Mouse (Mus musculus): ENCODE data around the gene Gab2.

Gab2 gene

DNA sequence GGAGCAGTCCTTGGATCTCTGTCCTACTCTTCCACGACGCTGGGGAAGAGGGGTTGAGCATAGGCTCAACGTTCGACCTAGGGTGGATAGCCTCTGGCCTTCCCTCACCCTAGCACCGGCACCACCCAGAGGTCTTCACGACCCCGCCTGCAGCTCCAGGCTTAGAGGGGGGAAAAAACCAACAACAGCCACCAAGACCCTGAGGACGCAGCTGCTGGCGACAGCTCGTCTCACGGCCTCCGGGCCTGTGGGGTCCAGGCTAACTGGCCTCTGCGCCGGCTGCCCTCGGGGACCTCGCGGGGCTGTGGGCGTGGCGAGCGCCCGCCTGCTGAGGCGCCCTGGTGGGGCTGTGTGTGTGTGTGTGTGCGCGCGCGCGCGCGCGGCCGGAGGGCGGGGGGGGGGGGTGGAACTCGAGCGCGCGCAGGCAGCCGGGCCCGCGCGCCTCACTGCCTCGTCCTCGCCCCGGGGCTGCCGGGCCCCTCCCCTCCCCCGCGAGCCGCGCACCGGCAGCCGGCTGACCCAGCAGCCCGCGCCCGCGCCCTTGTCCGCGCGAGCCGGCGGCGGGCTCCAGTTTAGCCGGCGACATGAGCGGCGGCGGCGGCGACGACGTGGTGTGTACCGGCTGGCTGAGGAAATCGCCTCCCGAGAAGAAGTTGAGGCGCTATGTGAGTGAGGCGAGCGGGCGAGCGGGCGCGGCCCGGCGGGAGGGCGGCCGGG lies at the start of gene Gab2:
TSS of gene Gab2 (plus strand) at position 345 of the 717 bp plus-strand sequence.
- peak; percentile 80 to 91 for DNase-seq

DNA sequence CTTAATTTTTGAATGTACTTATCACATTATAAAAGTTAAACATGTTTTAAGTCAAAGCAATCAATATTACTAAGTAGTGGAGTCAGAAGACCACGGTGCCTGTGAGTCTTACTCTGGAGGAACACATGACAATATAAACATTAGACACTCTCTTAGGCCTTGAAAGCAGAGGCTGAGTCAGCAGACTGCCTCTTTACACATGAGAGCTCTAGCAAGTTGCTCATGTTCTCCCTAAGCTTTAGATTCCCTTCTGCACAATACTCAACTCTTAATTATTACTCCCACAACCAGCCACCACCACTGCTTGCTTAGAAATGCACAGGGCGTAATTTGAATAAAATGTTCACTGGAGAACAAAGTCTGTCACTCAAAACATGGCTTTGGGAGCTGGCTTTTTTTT lies 49.0 kb upstream of the Gab2 start:
- no peak for DNase-seq

DNA sequence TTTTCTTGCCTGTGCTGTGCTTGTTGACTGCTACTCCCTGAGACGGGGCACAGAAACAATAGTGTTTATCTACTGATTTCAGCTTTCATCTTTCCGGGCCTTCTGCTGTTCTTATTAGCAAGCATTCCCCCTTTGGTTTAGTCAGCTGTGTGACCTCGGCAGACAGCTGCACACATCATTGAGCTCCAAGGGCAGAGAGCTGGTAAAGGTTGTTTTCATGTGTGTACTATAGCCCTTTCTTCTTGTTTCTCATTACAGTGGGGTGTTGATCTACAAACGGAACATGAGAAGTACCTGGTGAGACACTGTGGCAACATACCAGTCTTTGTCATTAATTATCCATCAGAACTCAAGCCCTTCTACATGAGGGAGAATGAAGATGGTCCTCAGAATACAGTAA lies 41.7 kb upstream of the Gab2 start:
- DNase-seq: no peak

DNA sequence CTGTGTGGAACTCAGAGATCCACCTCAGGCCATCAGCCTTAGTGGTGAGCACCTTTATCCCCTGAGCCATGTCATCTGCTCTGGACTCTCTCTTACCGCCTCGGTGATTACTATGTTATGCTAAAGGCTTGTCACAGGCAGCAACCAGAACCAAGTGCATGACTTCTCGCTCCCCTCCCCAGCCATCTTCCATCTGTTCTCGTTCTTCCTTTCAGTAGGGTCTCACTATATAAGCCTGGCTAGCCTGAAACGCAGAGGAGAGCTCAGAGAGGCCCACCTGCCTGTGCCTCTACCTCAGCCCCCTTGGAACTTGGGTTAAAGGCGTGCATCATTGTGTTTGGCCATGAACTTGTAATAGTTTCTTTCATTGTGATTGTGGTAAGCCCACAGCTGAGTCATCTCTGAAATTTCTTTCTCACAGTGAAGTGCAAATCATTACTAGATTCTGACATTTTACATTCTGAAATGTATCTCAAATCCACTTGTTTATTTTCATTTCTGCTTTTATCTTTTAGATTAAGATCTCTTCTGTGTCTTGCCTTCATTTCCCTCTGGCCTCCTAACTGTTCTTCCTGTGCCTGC lies 39.4 kb upstream of the Gab2 start:
- no peak for DNase-seq

DNA sequence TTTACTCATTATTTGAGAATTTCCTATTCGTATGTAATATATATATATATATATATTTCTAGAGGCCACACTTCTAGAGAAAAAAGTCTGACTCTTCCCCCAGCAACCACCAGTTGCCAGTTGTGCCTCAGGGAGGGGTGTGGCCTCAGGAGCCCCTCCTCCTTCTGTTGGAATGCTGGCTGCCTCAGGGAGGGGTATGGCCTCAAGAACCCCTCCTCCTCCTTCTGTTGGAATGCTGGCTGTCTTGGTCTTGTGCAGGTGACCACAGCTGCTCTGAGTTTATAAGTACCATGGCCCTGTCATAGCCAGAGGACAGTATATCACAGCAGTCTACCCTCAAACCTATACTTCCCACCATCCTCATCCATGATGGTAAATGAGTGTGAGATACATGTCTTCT lies 38.4 kb upstream of the Gab2 start:
- DNase-seq: no peak

DNA sequence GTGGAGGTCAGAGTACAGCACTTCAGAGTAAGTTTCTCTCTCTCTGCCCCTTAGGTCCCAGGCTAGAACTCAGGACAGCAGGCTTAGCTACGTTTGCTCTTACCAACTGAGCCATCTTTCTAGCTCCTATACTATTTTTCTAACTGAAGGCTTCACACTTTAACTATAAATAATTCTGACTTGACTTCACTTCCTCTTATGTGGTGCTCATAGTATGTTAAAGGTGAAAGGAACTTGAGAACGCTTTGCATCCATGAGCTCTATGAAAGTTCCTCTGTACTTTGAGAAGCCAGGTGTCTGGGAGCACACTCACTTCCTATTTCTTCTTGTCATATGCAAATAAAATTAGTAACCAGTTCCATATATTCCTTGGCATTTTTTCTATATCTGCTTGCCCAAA lies 20.4 kb upstream of the Gab2 start:
- DNase-seq: no peak

DNA sequence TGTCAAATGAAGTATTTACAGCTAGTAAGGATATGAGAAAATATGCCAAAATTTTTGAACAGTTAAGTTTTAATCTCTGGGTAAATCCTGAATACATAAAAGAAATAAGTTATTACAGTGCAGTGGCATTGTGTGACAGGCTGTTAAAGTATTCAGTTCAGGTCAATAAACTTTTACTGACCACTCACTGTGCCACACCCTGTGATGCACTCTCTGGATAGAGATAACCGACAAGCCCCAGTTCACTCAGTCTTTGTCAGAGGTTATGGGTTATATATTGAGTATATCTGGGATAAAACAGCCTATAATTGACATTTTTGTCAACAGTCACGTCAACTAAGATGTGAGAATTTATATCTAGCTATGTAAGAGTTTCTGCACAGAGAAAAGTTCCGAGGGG lies 9.9 kb upstream of the Gab2 start:
- no peak for DNase-seq

DNA sequence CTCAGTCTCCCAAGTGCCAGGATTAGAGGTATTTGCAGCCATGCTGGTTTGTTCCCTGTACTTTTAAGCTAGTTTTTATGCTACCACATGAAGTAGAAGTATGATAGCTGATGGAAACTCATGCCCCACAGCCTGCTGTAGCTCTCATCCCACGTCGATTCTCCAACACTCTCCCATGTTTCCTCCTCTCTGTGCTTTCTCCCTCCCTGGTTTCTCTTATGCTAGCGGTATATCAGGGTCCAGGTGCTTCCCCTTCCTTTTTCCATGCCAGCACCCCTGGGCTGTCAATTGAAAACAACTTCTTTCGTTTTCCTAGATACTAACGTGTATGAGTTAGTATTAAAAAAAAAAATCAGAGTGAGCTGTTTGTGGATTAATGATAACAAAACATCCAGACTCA lies 9.3 kb upstream of the Gab2 start:
- DNase-seq: no peak

DNA sequence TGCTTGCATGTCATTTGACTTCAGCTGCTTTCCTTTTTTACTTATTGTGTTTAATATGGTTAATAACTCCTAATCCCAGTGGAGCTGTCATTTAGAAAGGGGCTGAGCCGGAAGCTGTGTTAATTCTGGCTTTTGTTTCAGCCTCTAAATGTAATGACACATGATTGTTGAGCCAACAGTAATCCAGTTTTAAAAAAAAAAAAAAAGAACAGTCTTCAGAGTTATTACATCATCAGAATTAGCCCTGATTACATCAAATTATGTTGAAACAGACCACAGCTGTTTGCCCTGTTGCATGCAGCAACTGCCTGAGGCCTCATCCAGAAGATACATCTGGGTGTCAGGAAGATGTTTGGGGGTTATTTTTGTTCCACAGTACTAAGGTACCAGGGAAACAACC lies 6.4 kb upstream of the Gab2 start:
- DNase-seq: no peak

DNA sequence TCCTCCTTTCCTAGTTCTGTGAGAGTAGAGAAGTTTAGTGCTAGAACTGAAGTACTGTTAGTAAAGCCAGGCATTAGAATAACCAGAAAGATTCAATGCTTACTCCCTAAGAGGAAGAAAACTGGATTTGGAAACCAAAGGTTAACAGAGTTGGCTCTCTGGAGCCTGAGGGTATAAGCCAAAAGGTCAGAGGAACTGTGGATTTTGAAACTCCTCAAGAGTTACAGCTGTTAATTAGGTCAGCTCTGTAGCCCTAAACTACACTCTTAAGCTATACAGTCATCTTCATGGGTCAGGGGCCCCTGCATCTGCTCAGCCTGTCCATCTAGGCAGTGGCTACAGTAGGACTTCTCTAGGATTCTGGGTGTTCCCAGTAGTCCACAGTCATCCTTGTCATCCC lies 4.4 kb upstream of the Gab2 start:
- no peak for DNase-seq

DNA sequence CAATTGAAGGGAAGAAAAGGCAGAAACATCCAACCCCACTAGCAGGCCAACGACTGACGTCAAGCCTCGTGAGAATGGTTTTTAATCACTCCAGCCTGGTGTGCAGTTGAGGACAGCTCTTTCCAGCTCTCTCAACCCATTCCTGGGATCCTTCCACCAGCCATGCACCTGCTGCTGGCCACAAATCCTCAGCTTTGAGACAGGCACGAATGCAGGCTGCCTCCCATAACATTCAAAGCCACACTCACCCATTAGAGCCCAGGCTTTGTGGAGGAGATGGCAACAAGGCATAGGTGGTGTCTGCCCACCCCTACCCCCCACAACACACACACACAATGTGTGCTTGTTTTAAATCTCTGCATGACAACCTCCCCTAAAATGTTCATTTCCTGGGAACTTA lies 2.7 kb upstream of the Gab2 start:
- DNase-seq: no peak

DNA sequence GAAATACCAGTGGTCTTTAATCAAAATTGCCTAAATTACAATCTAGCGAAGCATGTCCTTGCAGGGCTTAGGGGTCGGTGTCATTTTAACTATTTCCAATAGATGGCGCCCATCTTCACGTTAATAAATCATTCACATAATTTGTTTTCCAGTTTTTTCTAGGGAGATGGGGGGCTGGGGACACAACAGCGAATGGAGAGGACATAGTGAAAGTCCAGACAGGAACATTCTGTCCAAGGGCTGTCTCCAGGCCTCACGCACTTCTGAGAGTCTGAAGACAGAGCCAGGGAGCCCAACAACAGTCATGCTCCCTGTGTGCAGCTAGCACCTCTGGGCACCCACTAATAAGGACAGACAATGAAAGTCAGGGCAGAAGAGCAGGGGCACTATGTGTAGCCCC lies 2.2 kb upstream of the Gab2 start:
- DNase-seq: peak; percentile 61 to 75

DNA sequence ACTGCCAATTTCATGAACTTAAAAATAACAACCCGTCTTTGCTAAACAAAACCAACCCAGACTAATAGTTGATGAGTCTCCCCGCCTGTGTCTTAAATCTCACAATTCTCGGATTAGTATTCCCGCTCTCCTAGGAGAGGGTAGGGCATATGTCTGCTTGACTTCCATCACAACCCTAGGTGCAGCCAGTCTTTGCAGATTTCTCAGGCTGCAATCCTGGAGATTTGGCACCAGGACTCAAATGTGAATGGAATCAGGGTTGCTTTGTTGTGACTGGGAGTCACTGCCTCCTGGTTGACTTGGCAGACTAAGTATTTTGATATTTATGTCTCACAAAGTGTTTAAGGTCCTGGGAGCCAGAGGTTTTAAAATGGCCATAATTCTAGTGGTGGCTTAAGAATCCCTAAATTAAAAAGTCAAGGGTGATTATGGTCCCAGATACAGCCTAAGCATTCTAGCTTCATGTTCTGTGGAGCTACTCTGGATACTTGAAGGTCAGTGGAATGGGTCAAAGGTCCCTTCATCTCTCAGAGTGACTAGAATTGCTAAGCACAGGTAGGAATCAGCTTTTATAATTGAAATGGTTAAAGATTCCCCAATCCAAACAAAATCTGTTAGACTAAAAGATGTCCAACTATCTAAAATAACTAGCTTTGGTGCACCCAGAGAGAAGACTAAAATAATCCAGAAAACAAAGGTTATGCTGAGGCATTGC lies 1.6 kb upstream of the Gab2 start:
- no peak for DNase-seq

DNA sequence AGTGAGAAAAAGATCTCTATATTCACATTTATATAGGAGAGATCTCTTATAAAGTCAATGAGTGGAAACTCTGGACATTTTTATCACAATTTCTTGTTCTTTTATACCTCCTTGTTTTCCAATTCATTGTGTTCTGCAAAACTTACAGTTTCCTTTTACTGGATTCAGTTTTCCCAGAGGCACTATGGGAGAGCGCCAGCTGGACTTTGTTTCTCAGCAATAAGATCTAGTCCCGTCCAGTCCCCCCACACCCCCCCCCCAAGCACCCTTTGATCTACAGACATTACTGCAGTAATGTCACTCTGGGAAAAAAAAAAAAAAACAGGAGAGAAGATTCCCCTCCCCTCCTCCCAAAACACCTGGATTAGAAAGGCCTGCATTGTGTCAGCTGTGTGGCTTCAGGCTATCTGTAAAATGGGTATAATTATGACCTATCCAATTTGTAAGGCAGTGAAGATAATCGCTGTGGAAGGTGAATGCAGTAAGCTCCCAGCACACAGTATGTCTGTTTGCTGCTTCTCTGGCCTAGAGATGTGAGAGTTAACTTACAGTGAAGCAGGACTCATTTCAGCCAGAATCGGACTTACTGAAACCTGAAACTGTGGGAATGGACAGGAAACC lies 655 bp upstream of the Gab2 start:
- peak; percentile 52 to 64 for DNase-seq

DNA sequence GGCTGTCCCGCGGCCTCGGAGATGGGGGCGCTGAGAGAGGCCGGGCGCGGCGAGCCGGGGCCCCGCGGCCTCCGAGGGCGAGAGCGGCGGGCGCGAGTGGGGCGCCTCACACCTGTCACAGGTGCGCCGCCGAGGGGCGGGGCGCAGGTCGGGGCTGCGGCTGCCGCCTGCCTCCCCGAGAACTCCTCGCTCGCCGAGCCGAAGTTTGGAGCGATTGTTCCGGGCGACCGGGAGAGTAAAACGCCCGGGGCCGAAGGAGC lies 503 bp downstream of the Gab2 start:
- DNase-seq: peak; percentile 39 to 72

DNA sequence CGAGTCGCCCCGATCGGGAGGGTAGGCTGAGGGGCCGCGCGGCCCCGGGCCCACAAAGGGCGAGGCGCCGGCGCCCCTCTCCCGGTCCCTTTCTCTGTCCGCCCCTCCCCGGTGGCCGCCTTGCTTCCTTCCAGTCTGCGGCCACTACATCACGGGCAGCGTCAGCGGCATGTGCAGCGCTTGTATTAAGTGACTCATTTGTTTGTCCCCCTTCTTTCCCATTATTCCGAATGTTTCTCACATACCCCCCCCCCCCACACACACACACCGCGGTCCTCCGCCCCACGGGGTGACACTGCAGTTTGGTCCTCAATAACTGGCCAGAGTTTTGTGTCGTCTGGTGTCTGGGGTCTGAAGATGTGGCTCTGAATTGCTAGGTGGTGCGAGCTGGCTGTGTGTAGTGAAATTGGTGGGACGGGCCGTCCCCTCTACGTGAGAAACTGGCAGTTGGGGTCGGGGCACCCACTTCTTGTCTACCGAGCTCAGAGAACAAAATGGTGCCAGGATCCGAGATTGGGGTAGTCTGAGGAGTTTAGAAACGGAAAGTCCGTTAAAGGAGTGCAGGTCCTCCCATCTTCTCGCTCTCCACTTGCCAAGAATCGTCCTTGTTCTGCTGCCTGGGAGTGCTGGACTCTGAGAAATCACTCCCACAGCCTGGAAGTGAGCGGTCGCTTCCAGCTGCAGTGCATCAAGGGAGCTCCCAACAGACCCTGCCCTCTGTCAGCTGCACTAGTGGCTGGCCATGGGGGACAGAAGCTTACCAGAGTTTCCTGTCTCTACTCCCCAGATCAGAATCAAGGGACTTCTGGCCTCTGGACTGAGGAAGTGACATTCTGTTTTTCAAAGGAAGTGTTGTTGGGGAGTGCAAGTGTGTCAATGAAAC lies 1.1 kb downstream of the Gab2 start:
- DNase-seq: peak; percentile 69 to 87

DNA sequence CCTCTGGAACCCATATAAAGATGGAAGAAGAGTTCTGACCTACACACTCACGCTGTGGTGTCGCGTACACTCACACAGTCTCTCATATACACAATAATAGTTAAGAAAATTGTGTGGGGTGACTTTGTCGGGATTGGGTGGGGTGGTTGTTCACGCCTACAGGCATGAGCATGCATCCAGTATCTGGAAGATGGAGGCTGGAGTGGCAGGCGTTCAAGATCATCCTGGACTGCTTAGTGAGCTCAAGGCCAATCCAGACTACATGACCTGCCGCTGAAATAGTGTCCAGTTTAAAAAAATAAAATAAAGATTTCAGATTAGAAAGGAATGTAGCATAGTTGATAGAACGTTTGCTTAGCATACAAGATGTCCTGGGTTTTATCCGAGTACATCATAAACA lies 2.2 kb downstream of the Gab2 start:
- DNase-seq: no peak

DNA sequence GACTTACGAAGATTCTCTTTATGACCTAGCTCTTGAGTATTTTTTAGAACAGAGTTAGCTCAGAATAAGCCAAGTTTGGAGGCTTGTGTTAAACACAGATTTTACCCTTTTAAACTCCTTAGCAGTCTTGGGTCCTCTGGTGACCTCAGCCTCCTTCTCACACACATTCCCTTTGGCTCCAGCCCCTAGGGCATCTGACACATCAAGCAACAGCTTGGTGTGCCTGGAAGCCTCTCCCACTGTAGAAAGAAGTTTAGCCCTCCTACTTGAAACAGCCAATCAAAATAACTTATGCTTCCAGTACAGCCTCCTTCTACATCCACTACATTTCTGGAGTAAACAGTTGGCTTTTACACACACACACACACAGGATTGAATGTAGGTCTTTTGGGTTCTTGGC lies 2.8 kb downstream of the Gab2 start:
- peak in 1 of 2 experiments; percentile 52 for DNase-seq

DNA sequence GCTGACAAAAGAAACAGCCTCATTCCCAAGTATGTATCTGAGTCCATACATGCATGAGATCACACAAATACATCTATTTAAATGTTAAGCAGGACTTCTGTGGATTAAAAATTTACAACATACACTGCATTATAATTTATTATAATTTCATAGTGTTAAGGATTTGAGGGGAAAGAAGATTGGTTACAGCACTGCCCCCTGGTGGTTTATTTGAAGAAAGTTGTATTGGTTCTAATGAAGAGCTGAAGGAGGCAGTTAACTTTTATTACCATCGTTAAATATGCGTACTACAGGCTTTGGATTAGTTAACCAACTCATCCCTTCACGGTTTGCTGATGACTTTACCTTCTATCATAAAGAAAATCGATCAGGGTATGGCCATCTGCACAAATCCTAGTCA lies 3.9 kb downstream of the Gab2 start:
- no peak for DNase-seq

DNA sequence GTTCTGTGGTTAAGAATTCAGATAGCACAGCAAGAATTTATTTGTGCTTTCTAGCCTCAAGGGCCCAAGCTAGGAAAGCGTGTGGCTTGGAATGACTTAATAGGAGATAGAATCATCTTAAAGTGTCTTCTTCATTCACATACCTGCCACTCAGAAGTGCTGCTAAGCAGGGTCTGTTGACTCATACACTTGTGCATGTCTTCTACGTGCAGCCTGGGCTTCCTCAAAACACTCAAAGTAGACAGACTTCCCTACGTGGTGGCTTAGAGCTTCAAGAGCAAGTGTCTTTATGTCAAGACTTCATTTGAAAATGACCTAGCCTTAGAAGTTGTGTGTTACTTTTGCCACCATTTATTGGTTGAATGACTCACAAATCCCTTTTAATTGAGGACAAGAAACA lies 12.9 kb downstream of the Gab2 start:
- no peak for DNase-seq

DNA sequence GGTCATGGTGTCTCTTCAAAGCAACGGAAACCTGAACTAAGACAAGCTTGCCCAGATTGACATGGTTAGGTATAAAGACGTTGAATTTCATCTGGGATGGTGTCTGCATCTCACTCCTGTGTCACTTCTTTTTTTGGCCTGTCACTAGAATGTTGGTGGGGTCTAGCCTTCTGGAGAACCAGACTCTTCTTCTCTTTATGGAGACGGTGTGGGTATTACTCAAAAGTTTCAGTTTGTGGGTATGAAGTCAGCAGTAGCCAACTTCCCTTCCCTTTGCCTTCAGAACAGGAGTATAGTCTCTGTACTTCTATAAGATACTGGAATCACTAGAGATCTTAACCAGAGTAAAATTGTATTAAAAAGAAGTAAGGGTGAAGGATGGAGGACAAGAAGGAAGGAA lies 26.7 kb downstream of the Gab2 start:
- no peak for DNase-seq

DNA sequence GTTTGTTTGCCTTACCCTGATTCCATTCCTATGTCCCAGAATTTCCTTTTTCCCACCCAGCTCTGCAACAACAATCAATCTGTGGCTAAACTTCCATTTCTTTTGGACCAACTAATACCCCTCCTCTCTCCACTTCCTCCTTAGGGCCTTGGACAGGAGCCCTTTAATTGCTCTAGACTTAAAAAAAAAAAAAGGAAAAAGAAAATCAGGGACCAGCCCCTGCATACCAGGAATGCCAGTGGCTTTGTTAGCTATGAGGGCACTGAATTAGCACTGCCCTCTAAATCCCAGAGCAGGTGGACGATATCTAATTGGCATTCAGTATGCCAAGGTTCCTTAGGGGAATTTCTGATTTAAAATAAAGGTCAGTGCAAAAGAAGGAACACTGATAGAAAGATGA lies 47.6 kb downstream of the Gab2 start:
- DNase-seq: peak; percentile 6 to 30

DNA sequence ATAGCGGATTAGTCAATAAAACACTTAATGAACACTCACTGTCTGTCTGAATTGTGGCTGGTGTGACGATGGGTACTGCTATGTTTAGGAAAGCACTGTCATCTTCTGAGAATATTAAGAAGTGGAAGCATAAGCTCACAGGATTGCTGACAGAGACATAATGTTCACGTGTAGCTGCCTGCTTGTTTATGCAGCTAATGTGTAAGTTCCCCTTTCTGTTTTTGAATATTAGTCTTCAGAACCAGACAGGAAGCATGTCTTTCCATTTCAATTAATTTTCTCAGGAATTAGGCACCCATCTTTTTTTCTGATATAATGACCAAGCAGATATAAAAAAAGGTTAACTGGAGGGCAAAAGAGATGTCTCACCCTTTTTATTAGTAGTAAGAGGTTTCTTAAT lies 55.1 kb downstream of the Gab2 start:
- DNase-seq: no peak

Data from kidney, postnatal 25 days (tissue).